Mouse (Mus musculus) right cerebral cortex, adult 18-20 months (tissue): ENCODE measurements at regions not wholly inside any gene's neighbourhood (a gene's known extent, or its start where the extent isn't known, plus 50 kb on each side); places are given as distances from the start of the nearest gene placed in this dataset.

Experiments used
- DNase-seq: peaks from one replicate; pipeline ENCODE4 v3.0.0; 2022; ENCODE audit warnings: mixed read lengths

DNA sequence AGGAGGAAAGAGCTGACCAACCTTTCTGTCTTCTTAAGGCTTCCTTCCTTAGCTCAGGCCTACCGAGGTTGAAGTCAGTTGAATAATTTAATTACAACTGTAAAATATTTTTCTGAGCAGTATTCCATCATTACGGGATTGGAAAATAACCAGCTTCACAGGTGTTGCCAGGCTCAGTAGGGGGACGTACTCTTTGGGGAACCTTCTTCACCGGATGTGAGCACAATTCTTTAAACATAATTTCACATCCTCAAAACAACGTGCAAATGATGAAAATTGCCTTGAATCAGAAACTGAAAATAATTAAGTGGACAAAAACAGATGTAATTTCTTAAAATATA is 515.9 kb downstream of the Tns3 start:
- no peak for DNase-seq

DNA sequence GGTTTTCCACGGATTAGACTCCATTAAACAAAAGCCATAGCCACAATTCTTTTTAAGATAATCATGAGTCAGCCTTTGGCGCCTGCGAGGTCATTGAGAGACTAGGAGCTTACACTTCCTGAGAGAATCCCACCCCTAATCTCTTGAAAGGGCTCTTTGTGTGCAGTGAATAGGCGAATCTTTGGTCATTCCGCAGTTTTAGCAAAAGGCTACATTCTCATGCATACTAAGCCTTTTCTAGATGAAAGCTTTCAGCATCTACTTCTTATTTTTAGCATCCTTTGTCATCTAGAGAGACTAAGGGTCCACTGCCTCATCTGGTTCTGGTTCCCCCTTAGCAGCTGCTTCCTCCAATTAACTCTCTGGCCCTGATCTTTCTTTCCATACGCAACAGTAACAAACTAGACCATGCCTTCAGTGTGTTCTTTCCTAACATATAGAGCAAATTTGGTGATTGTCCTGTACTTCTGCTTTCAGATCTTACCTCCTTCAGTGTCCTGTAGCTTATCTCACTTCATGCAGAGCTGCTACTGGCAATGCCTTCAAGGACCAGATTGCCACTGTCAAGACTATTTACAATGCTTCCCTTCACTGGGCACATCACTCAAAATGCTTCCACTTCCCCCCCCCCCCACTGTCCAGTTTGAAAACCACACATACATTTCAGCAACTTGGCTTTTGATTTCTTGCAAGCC is 516.4 kb downstream of the Tns3 start:
- DNase-seq = no peak

GRCm38 (mm10) chr11:8137366-8137765 is 527.0 kb downstream of the Tns3 start:
- peak; percentile 20 for DNase-seq

GRCm38 (mm10) chr11:8136666-8137065 is 527.7 kb downstream of the Tns3 start:
- no peak for DNase-seq

DNA sequence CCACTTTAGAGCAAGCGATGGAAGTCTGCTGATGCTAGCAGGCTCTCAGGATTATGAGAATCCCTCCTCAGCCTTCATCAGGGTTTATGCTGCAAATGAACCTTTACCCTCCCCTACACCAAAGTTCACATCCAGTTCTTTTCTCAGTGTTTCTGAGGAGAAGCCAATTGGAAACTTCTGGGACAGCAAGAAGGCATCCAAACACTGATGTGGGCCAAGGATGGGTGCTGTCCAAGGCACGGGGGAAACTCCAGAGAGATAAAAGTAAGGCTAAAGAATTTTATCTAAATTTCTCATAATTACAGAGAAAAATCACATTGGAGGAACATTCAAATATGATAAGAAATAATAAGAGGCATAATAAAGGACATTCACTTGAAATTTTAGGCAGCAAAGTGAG is 555.0 kb downstream of the Tns3 start:
- DNase-seq = no peak

DNA sequence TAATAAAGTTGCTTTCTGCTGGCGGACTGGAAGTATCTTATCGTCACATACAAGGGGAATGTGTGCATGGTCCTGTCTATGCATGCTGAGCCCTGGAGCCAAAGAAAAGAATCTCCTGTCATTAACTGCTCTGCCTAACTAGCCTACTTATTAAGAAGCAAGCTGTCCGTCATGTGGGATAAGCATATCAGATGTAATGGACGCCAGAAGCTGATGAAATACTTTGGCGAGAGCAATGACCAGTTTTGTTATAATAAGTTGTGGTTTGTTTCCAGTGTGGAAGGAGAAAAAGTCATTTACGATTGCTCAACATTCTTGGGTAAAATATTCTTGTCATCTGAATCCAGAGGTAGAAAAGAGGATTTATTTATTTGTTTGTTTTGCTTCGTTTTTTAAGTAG is 563.2 kb downstream of the Tns3 start:
- DNase-seq = no peak

GRCm38 (mm10) chr11:8084328-8084727 is 580.0 kb downstream of the Tns3 start:
- no peak for DNase-seq

DNA sequence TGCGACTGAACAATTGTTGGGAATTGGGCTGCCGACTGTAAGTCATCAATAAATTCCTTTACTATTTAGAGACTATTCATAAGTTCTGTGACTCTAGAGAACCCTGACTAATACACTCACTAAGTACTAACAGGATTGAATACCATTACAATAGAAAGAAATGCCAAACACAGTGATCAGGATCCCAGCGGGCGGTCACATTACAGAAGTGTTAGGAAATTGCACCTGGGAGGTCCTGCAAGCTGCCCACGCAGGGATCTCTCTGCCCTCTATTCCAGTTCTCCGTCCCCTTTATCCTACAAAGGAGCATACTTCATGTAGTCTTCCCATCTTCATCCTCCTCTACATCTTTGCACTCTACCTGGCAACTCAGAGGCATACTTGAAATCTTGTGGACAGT is 581.5 kb downstream of the Tns3 start:
- no peak for DNase-seq

- DNase-seq = no peak
Observed at GRCm38 (mm10) chr11:8073321-8073720, 591.0 kb downstream of the Tns3 start.

DNA sequence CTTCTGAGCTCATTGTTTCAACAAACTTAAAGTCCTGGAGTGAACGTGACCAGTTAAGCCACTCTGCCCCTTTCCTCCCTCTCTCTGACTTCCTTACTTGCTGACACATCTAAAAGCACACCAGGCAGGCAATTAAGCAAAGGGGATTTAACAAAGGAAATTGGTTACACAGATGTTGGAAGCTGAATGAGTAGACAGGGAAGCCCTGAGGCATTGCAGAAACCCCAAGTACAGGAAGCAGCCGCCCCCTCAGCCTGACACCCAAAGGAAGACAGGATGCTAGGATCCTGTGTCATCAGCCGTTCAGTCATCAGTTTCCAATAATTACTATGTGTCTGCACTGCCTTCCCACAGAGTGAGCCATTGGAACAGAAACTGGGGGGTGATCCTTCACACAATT is 595.5 kb downstream of the Tns3 start:
- DNase-seq = no peak

GRCm38 (mm10) chr11:8067330-8067729 is 597.0 kb downstream of the Tns3 start:
- DNase-seq = no peak

GRCm38 (mm10) chr11:8065811-8066210 is 598.5 kb downstream of the Tns3 start:
- no peak for DNase-seq

- DNase-seq = no peak
Observed at GRCm38 (mm10) chr11:8065086-8065485, 599.2 kb downstream of the Tns3 start.

DNA sequence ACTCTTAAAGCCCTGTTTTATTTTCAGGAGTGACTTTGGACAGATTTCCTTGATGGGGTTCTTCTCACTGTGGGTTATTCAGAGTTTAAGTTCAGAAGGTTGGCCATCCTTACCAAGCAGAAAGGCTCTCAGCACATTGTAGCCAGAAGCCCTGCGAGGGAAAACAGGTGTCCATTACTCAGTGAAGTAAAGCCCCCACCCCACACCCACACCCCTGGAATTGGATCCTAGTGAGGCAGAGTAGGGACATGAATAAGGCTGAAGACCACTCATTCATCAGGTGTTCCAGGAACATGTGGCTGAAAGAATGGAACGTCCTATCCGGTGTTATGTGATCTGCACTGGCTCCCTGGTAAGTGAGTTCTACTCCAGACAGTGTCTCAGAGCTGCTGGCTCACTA is 602.3 kb downstream of the Tns3 start:
- no peak for DNase-seq

GRCm38 (mm10) chr11:8061573-8061972 is 602.8 kb downstream of the Tns3 start:
- no peak for DNase-seq

DNA sequence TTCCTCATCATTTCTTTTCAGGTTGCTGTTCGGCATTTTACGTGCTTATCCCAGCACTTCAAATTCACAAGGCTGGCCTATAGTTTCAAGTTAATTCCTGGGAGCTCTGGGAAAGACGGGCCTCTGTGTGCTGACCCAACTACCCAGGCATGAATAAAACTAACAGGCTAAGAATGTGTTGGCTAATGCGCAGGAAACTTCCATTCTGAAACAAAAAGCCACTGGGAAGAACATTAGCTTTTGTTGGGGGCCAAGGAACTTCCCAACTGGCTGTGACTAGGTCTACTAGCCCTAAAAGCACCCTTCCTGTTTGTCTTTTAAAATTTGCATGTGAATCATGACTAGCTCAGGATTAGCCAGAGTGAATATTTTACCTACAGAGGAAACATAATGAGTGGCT is 612.8 kb downstream of the Tns3 start:
- no peak for DNase-seq

DNA sequence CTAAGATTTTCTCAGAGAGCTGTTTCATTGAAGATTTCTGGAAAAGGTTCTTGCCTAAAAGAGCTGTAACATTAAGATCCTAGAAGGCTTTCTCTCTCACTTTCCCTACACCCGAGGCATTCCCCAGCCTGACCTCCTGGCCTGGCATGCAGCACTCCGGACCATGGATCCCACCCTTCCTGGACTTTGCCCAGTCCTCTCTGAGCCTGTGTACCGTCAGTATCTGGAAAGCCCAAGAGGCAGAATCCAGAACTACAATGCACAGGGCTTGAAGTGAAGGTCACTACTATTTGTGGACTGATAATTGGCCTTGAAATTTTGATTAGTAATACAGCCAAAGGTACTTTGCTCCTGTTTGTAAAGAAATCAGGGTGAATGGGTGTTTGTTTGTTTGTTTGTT is 619.2 kb downstream of the Tns3 start:
- DNase-seq = no peak

DNA sequence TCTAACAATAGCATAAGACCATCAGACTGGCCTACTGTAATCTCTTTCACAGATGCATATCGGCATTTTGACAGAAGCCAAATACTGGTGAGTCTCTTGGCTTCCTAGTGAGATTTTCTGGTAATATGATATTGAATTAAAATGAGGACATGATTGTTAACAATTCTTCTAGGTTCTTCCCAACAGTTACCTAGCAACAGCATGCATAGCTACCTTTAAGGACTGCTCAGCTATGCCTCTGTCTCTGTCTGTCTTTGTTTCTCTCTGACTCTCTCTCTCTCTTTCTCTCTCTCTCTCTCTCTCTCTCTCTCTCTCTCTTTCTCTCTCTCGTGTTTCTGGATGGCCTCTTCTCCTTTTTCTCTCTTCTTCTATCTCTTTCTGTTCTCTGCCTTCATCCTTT is 634.2 kb downstream of the Tns3 start:
- no peak for DNase-seq

GRCm38 (mm10) chr11:8007801-8008200 is 656.5 kb downstream of the Tns3 start:
- DNase-seq = no peak

DNA sequence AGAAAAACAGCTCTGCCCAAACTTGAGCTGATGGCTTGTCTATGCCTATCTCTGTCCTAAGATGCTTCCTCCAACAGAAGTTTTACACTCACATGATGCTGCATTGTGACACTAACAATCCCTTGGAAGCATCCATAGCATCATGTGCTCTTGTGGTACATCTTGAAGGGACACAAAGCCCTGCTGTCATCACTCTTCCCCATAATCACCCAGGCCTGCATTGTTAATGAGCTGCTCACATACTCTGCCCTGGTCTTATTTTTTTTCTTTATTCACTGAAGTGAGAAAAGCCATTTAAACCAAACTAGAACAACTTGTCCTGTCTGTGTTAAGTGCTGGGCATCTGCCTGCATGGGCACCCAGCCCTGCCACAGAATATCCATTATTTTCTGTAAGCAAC is 683.3 kb downstream of the Tns3 start:
- DNase-seq = no peak

DNA sequence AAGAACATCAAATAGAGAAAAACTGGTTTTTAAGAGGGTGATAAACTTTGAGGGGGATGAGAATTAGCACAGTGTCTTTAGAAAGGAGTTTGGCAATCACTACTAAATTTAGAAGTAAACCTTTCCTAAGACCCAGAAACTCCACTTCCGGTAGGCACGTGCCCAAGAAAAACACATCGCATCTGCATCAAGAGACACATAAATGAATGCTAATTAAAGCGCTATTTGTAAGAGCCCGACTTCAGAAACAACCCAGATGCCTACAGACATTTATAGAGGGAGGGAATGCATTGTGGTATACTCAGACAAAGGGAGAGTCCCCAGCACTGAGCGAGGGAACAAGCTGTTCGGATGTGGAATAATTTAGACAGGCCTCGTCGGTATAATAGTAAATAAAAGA is 688.5 kb downstream of the Tns3 start:
- DNase-seq = no peak

- DNase-seq = no peak
Observed at GRCm38 (mm10) chr11:7949931-7950330, 714.4 kb downstream of the Tns3 start.

DNA sequence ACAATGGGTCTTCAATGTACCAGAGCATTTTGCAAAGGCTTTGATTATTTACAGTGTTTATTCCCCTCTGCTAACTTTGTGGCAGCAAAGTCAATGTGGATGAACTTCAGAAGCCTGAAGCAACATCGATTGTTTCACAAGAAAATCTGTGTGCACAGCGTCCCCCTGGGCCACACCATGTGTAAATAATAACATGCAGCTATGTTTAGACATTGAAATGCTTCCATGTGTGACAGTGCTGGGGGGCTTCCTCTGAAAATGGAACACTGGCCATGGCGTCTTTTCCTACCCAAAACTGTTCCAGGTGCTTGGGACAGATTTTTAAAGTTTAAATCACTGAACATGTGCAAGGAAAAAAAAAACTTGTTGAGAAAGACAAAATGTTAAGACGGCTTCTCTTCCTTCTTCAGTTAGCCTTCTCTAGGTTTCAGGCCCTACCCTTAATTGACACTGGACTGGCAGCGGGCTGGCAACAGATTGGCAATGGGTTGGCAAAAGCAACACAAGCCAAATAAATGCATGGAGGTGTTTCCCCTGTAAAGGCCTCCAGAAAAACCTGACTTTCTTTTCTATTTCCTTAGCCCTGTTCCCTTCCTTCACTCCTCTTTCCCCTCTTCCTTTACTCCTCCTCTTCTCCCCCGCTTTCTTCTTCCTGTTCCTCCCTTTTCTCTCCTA is 715.0 kb downstream of the Tns3 start:
- no peak for DNase-seq

GRCm38 (mm10) chr11:7944956-7945515 is 719.3 kb downstream of the Tns3 start:
- no peak for DNase-seq

DNA sequence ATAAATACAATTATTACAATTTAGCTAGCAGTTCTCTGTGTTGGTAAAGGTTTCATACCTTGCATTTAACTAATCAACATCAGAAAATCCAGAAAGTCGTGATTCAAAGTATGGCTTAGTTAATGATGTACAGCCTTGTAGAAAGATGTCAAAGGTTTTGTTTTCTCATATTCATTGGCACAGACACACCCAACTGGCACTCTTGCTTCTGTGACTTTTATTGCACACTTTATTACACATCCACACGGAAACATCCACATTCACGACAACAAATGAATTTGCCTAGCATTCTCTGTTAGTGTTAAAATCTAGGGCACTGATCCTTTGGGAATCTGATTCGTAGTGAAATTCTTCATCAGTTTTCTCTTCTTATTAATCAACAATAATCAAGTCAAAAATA is 720.0 kb downstream of the Tns3 start:
- no peak for DNase-seq
